Mouse (Mus musculus): ENCODE data around the gene Frem1.

The Frem1 gene

DNA sequence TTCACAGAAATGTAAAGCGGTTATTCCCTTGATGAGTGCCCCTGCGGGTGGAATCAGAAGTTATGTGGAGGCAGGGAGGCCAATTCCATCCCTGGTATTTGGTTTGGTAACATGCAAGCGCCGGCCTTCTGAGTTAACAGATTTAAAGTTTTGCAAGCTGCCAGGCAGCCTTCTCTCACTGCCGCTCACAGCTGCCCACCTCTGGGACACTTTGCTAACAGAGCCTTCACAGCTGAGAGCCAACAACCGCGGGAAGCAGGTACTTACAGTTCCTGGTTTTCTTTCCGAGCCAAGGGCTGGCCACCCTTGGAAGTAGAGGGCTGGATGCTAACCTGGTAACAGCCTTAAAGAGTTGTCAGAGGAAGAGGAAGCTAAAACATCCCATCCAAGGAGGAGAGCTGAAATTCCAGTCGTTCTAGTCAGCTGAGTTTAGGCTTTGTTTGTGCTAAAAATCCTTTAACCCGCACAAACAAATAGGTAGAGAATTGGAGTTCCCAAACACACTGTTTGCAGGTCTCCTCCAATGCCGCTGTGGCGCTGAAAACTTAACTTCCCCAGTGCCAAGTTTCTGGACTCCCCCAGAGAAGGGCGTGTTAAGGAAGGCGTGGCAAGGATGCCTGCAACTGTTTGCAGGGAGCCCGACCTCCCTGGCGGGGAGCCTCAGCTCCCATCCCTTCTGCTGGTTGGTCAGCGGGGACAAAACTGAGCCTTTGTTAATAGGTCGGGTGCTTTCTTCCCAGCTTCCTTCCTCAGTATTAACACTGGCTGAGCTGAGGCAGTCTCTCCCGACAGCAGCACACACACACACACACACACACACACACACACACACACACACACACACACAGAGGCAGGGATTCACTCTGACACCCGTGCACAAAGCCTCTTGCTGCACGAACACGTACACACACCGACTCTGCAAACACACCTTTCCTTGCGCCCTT lies at the start of gene Frem1:
Gene Frem1 (minus strand): TSS at position 706 of the 944 bp plus-strand sequence.
- peak; percentile 31; the same call in 1 of the 2 replicates for ATAC-seq (ENCODE audit: low TSS enrichment)

GRCm38 (mm10) chr4:83099025-83099424 lies 46.9 kb upstream of the Frem1 start:
- ATAC-seq (ENCODE audit: low TSS enrichment): no peak

- no peak for ATAC-seq (ENCODE audit: low TSS enrichment)
These were observed 41.8 kb upstream of the Frem1 start for GRCm38 (mm10) chr4:83093941-83094340.

GRCm38 (mm10) chr4:83090691-83091448 lies 38.7 kb upstream of the Frem1 start:
- ATAC-seq (ENCODE audit: low TSS enrichment): peak; percentile 93

DNA sequence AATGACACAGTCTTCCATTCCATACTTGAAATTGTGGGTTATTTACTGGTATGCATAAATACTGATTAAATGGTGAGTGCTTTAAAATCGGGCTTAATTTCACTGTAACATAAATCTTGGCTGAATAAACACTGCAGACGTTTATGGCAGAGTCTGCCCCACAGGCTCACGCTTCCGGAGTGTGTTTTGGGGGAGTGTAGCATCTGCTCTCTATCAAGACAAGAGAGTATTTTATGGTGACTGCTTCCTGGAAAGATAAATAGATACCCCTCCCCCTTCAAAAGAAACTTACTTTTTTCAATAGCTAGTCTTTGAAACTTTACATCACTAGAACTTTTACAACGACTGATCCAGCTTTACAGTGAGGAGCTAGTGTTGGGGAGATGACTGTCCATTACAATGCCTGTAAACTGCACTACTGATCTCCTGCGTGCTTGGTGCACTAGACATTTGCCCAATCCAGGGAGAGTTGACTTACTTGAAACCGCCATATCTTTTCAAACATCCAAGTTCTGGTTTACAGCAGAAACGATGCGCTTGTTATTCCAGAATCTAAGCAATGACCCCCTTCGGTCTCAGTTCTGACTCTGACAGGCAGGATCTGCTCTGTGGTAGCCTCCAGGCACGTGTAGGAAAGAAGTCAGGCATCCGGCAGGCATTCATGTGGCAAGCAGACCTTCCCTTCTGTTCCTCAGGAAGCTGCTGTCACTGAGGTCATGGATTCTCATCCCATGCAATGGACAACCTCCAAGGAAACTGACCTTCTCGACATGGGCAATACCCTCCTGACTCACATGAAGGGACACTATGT lies 28.4 kb upstream of the Frem1 start:
- ATAC-seq (ENCODE audit: low TSS enrichment): no peak

DNA sequence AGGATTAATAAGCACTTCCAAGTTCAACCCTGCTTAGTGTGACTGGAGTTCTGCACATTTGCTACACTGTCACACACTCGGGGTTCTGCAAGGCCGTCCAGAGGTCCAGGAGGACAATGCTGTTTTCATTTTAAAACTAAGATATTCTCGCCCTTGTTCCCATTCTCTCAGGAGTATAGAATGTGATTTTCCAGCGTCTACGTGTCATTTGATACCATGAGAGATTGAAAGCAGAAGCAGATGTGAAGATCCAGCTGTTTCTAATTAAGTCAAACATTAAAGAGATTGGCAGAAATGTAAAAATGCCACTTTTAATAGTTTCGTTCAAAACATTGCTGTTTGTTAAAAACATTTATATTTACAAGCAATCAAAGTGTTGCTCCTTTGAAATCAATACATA lies 12.1 kb upstream of the Frem1 start:
- no peak for ATAC-seq (ENCODE audit: low TSS enrichment)

DNA sequence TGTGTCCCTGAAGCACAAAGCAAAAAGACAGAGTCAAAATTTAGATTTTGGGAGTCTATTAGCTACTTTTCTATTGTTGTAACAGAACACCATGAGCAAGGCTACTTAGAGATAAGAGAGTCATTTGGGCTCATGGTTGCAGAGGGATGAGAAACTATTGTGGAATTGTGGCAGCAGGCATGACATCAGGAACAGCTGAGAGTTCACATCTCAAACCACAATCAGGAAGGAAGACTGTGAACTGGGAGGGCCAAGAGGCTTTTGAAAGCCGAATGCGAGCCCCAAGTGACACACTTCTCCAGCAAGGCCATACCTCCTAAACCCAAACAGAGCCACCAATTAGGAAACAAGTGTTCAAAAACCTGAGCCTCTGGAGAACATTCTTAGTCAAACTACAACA lies 9.4 kb upstream of the Frem1 start:
- ATAC-seq (ENCODE audit: low TSS enrichment): no peak

DNA sequence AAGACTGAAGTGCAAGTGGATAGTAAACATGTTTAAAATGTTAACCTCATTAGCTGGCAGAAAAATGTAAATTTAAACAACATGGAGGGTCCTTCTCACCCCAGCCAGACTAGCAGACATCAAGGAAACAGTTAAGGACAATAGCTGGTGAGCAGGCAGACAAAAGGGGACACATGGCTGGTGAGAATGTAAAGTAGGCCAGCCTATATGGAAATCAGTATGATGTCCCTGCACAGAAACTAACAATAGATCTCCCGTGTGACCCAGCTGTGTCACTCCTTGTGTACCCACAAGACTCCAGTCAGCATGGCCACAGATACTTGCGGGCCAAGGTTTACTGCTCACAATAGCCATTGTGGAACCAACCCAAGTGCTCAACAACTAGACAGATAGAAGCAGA lies 6.5 kb upstream of the Frem1 start:
- ATAC-seq (ENCODE audit: low TSS enrichment): no peak

- no peak for ATAC-seq (ENCODE audit: low TSS enrichment)
These were observed 6.0 kb upstream of the Frem1 start for GRCm38 (mm10) chr4:83058182-83058581.

DNA sequence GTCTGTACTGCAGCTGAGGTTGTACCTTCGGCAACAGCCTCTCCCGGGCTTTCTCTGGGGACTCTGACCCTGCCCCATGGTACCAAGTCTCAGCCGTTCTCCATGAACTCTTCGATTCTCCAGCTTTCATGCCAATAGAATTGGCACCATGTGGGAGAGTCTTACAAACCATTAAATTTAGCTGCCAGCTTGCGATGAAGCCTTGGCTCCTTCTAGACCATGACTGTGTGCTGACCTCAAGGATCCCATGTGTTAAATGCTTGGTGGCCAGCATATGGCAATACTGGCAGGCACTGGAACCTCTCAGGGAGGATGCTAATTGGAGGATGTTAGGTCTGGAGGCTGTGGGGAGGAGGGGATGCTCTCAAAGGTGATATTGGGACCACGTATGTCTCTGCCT lies 4.4 kb upstream of the Frem1 start:
- ATAC-seq (ENCODE audit: low TSS enrichment): no peak

DNA sequence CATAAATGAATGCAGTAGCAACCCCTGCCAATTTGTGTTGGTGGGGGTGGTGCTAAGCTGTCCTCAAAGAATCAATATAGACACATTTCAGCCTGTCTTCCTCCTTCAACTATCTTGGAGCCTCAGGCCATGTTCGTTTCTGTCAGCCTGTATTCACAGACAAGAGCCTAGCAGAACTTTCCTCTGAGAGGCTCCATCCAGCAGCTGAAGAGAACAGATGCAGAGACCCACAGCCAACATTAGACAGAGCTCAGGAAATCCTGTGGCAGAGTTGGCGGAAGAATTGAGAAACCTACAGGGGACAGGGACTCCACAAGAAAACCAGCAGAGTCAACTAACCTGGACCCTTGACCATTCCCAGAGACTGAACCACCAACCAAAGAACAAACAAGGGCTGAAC lies 3.3 kb upstream of the Frem1 start:
- ATAC-seq (ENCODE audit: low TSS enrichment): no peak

- no peak for ATAC-seq (ENCODE audit: low TSS enrichment)
These were observed 1.1 kb upstream of the Frem1 start for GRCm38 (mm10) chr4:83053206-83053605.

- ATAC-seq (ENCODE audit: low TSS enrichment): no peak
These were observed 963 bp downstream of the Frem1 start for GRCm38 (mm10) chr4:83051176-83051575.

DNA sequence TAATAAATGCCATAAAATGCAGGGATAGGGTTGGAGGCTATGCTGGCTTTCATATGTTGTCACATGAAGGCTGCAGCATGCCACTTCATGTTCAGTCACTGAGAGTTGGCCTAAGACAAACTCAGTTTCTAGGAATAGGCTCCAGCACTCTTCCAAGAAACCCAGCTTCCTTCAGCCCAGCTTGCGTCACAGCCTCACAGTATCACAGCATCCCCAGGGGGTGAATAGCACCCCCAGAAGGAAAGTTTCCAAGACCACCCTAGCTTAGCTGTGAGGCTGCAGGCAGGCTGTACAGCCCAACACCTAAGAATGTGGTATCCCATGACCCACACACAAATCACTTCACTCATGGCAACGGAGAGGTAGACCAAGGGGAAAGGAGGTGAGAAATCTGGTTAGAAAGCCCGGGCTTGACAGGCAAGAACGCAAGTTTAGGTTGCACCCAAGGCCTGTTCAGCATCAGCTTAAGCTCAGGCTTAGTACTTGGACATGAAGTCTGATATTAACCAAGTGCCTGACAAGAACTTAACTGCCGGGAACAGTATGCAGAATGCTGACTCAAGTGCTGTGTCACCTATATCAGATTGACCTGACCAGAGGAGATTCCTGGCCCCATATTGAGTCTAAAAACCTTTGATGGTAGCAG lies 1.9 kb downstream of the Frem1 start:
- no peak for ATAC-seq (ENCODE audit: low TSS enrichment)

GRCm38 (mm10) chr4:83049288-83049687 lies 2.9 kb downstream of the Frem1 start:
- no peak for ATAC-seq (ENCODE audit: low TSS enrichment)

DNA sequence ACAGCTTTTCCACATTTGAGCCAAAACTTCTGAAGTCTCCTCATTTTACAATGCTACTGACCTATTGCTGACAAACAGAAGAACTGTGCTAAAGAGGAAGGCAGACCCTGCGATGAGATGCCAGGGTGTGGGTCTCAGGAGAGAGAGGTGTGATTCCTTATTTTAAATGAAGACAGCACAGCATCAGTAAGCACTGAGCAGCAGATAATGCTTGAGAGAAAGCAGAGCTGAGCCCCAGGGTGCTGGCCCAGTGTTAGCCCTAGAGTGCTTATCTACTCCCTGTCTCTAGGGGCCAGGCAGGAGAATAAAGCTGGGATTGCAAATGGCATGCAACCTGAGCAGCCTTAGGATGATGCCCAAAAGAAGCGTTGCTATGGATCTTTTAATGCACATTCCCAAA lies 3.6 kb downstream of the Frem1 start:
- no peak for ATAC-seq (ENCODE audit: low TSS enrichment)

GRCm38 (mm10) chr4:83046806-83047205 lies 5.3 kb downstream of the Frem1 start:
- no peak for ATAC-seq (ENCODE audit: low TSS enrichment)

DNA sequence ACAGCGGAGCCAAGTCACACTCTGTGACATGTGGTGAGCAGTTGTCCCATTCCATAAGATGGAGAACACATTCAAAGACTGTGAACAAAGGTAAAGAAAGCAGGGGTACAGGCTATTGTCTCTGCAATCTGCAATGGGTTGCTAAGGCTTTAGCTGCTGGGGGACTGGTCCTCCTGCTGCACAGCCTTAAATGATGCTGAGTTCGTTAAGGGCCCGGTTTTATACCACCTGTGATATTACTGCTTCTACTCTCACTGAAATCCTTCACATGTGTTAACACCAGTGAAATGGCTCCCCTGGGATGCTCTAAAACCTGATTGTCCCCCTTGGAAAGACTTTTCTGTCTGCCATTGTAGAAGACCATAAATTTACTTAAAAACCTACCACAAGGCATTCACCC lies 6.1 kb downstream of the Frem1 start:
- no peak for ATAC-seq (ENCODE audit: low TSS enrichment)

GRCm38 (mm10) chr4:83045266-83045665 lies 6.9 kb downstream of the Frem1 start:
- ATAC-seq (ENCODE audit: low TSS enrichment): no peak

DNA sequence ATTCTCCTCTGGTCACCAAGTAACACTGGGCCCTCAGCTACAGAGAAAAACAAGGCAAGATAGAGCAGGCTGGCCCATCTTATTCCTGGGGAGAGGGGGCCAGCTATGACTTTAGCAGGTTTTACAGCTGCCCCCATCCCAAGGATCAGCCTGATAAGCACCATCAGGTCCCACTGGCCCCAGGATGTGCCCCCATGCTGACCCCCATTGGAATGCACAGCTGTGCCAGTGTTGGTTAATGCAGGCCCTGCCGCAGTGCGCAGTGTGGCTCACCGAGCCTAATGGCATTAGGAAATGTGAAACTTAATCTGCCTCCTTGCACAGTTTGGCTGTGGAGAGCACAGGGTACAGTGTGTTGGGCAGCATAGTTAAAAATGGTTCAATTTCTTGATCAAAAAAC lies 11.4 kb downstream of the Frem1 start:
- ATAC-seq (ENCODE audit: low TSS enrichment): no peak

- no peak for ATAC-seq (ENCODE audit: low TSS enrichment)
These were observed 19.4 kb downstream of the Frem1 start for GRCm38 (mm10) chr4:83032780-83033179.

DNA sequence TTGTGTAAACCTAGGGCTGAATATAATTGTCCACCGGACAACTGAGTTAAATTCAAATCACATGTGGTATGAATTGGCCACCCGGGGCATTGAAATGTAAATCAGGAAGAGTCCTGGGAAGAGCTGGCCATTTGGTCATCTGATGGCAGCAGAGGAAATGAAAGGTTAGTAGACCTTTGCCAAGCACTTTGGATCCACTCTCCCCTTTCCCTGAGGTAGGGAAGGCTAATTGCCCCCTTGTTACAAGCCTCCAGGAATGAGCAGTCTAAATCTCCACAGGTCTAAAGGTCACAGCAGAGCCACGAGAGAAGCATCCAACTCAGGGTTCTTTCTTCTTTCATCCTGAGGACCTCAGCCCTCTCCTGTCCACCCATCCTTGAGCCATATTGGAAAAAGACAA lies 20.5 kb downstream of the Frem1 start:
- no peak for ATAC-seq (ENCODE audit: low TSS enrichment)
